Mouse (Mus musculus) stomach, embryonic 16.5 days (tissue): ENCODE results near the gene Klk1b11. TPM values are rescaled to one million over a fixed set of nuclear protein-coding genes. Genes with fewer than 3 reads are reported as not detected.
"Not testable (repeated sequence)": the region's sequence is repeated elsewhere in the genome, so short reads cannot be mapped to it uniquely, and the experiment has no call there.

Experiments used
- ATAC-seq: fragments of 200-750 bp; cut with Nextera tagmentation; 2 replicates; pipeline ENCODE4 v1.8.0; 2017; ENCODE audit warnings: moderate number of reproducible peaks, moderate TSS enrichment; ENCODE audit not compliant: insufficient read depth, low FRiP score
- H3K27ac ChIP-seq: fragments of 300-500 bp; sonication (generic); 2 replicates; pipeline ENCODE4 v1.5.1; 2014; ENCODE audit warnings: low read length
- H3K27me3 ChIP-seq: fragments of 300-500 bp; sonication (generic); 2 replicates; pipeline ENCODE4 v1.6.1; 2014; ENCODE audit warnings: low read length, control low read depth, mixed read lengths; ENCODE audit not compliant: control insufficient read depth, insufficient read depth
- H3K36me3 ChIP-seq: fragments of 300-500 bp; sonication (generic); 2 replicates; pipeline ENCODE4 v1.6.1; 2014; ENCODE audit warnings: low read length; ENCODE audit not compliant: control insufficient read depth, insufficient read depth
- H3K4me1 ChIP-seq: fragments of 300-500 bp; sonication (generic); 2 replicates; pipeline ENCODE4 v1.6.1; 2014; ENCODE audit warnings: low read length, control low read depth, mixed read lengths; ENCODE audit not compliant: control insufficient read depth, insufficient read depth
- H3K4me2 ChIP-seq: fragments of 300-500 bp; sonication (generic); 2 replicates; pipeline ENCODE4 v1.6.1; 2014; ENCODE audit warnings: low read depth, low read length, mixed read lengths
- H3K4me3 ChIP-seq: fragments of 300-500 bp; sonication (generic); replicated peaks from 2 replicates; pipeline ENCODE4 v1.5.1; 2014; ENCODE audit warnings: mild to moderate bottlenecking, low read length
- H3K9ac ChIP-seq: fragments of 300-500 bp; sonication (generic); 2 replicates; pipeline ENCODE4 v1.6.1; 2014; ENCODE audit warnings: low read length
- H3K9me3 ChIP-seq: fragments of 300-500 bp; sonication (generic); replicated peaks from 2 replicates; pipeline ENCODE4 v1.6.1; 2016; ENCODE audit warnings: low read length, control low read depth; ENCODE audit not compliant: control insufficient read depth
- WGBS: fragments of 180-500 bp; shearing (Covaris S2); extraction: QIAGEN DNeasy Blood & Tissue Kit; methylation state at CpG from one replicate; pipeline ENCODE4 v1.1.7; 2014; 5-methylcytosine and 5-hydroxymethylcytosine counted together
- polyA plus RNA-seq: library from polyadenylated mRNA; unstranded; fragments of >200 nt; fragmentation: Nextera tagmentation; extraction: Ambion mirVana; gene quantifications from 2 replicates; pipeline ENCODE4 v1.2.1, GENCODE M21; 2015

The Klk1b11 gene
- polyA plus RNA-seq, 1 experiment from 2014 or later: not detected

DNA sequence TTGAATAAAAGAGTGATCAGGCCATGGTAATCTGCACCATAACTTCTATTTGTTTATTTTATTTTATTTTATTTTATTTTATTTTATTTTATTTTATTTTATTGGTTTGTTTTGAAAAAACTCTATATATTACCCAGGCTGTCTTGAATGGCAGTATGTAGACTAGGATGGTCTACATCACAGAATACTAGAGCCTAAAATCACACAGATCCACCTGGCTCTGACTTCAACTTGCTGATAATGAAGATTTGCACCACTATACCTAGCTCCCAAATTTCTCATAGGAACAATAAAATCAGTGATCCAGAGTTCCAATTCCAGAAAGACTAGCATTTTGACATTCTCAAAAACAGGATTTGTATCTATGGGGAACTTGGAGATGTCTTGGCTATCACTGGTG, 16.2 kb downstream of the Klk1b11 start, which contains the start of gene Klk1b26:
Gene Klk1b26, plus strand, starts transcription at position 301 of the 400 bp plus-strand sequence.
- H3K36me3 ChIP-seq, H3K4me2 ChIP-seq, H3K27ac ChIP-seq, H3K4me3 ChIP-seq, H3K4me1 ChIP-seq, ATAC-seq, H3K27me3 ChIP-seq, H3K9ac ChIP-seq, H3K9me3 ChIP-seq: not testable (repeated sequence)

DNA sequence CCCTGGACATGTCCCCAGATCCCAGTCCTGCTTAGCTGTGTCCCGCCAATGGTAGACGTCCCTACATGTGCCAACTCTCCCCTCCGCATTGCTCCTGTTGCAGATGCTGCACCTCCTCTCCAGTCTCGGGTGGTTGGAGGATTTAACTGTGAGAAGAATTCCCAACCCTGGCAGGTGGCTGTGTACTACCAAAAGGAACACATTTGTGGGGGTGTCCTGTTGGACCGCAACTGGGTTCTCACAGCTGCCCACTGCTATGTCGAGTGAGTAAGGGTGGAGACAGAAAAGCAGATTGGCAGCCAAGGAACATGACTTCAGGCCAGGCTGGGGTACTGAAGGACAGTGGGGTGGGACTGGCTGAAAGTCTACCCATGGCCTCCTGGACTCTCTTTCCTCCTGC, 19.0 kb downstream of the Klk1b11 start:
- 75% methylated on average over 6 of the region's 6 CpGs for WGBS
- H3K4me3 ChIP-seq, H3K4me1 ChIP-seq, H3K9ac ChIP-seq, H3K9me3 ChIP-seq, H3K4me2 ChIP-seq, H3K27me3 ChIP-seq, H3K36me3 ChIP-seq, H3K27ac ChIP-seq, ATAC-seq: not testable (repeated sequence)

DNA sequence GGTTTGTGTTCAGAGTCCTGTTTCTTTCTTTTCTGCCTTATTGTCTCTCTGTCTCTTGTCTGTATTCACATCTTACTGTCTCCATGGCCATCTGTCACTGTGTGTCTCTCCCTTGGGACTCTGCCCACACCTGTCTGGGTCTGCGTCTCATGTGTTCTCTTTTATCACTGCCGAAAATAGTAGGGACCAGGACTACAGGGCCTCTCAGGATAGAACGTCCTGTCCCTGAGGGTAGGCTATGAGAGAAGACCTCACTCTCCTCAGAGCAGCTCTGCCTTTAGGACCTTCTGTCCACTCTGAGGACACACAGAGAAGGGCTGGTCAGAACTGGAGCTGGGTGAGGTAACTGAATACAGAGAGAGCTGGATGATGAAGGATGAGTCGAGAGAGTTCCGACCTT, 19.4 kb downstream of the Klk1b11 start:
- 90% methylated on average over 5 of the region's 5 CpGs for WGBS
- H3K4me3 ChIP-seq: no peak overlapping the region

More for the DNA sequence above, 19.4 kb downstream of the Klk1b11 start:
- Histone ChIP-seq H3K27ac (no peak overlapping the region), H3K27me3 (no peaks in the 10 kb centered on the region), H3K9me3 (no peaks in the 10 kb centered on the region), H3K4me1 (no peaks in the 10 kb centered on the region), H3K4me2 (no peak overlapping the region), H3K36me3 (no peaks in the 10 kb centered on the region), H3K9ac (no peak overlapping the region)
- no peak for ATAC-seq

Other genes with a start within 250 kb of the Klk1b11 start
- 7.3 and 16.2 TPM in 2 replicates for gene Klk12, start 227.0 kb upstream of the Klk1b11 start, polyA plus RNA-seq
- 25.3 and 37.4 TPM in 2 replicates for gene Klk11, start 221.3 kb upstream of the Klk1b11 start, polyA plus RNA-seq
- gene Klk10, start 214.8 kb upstream of the Klk1b11 start, polyA plus RNA-seq: 42.4 and 129 TPM in 2 replicates
- gene Klk9, start 204.0 kb upstream of the Klk1b11 start, polyA plus RNA-seq: 2.7 and 5.3 TPM in 2 replicates
- gene Klk8, start 198.3 kb upstream of the Klk1b11 start, polyA plus RNA-seq: 31.0 and 55.1 TPM in 2 replicates
- gene Klk7, start 184.6 kb upstream of the Klk1b11 start, polyA plus RNA-seq: 0.22 and 0.66 TPM in 2 replicates
- gene Klk6, start 171.4 kb upstream of the Klk1b11 start, polyA plus RNA-seq: 0.30 and 0.42 TPM in 2 replicates
- gene Klk5, start 153.9 kb upstream of the Klk1b11 start, polyA plus RNA-seq: 0.10 TPM in 1 of 2 replicates, not detected in the other
- 0.18 TPM in 1 of 2 replicates, not detected in the other for gene Klk4, start 114.7 kb upstream of the Klk1b11 start, polyA plus RNA-seq
- not detected in 2 replicates for gene Klk15, start 62.1 kb upstream of the Klk1b11 start, polyA plus RNA-seq
- 1.3 and 1.5 TPM in 2 replicates for gene Klk1b8, start 45.2 kb upstream of the Klk1b11 start, polyA plus RNA-seq
- gene Klk1b1, start 29.1 kb upstream of the Klk1b11 start, polyA plus RNA-seq: not detected in 2 replicates
- gene Klk1b9, start 19.8 kb upstream of the Klk1b11 start, polyA plus RNA-seq: not detected in 2 replicates
- 0.94 TPM in 1 of 2 replicates, not detected in the other for gene Klk1b26, start 16.3 kb downstream of the Klk1b11 start, polyA plus RNA-seq
- not detected in 2 replicates for gene Klk1b27, start 56.4 kb downstream of the Klk1b11 start, polyA plus RNA-seq
- gene Klk1b21, start 106.5 kb downstream of the Klk1b11 start, polyA plus RNA-seq: not detected in 2 replicates
- not detected in 2 replicates for gene Klk1b22, start 116.8 kb downstream of the Klk1b11 start, polyA plus RNA-seq
- 0.25 TPM in 1 of 2 replicates, not detected in the other for gene Klk1b16, start 140.9 kb downstream of the Klk1b11 start, polyA plus RNA-seq
- 0.41 TPM in 1 of 2 replicates, not detected in the other for gene Klk1b24, start 192.4 kb downstream of the Klk1b11 start, polyA plus RNA-seq
- gene Klk1b3, start 202.3 kb downstream of the Klk1b11 start, polyA plus RNA-seq: 0.61 TPM in 2 replicates
- gene Klk1b4, start 211.6 kb downstream of the Klk1b11 start, polyA plus RNA-seq: 0.72 and 0.90 TPM in 2 replicates
- 0.22 and 0.25 TPM in 2 replicates for gene Klk1b5, start 220.1 kb downstream of the Klk1b11 start, polyA plus RNA-seq
- gene Klk1, start 229.5 kb downstream of the Klk1b11 start, polyA plus RNA-seq: 30.6 and 59.7 TPM in 2 replicates
- gene Gm36864, start 240.3 kb downstream of the Klk1b11 start, polyA plus RNA-seq: 0.13 TPM in 1 of 2 replicates, not detected in the other